Mouse (Mus musculus) stomach, embryonic 16.5 days (tissue): ENCODE results near the gene Dazap1. TPM values are rescaled to one million over a fixed set of nuclear protein-coding genes. Genes with fewer than 3 reads are reported as not detected.

Experiments used
- ATAC-seq: fragments of 200-750 bp; cut with Nextera tagmentation; 2 replicates; pipeline ENCODE4 v1.8.0; 2017; ENCODE audit warnings: moderate number of reproducible peaks, moderate TSS enrichment; ENCODE audit not compliant: insufficient read depth, low FRiP score
- H3K27ac ChIP-seq: fragments of 300-500 bp; sonication (generic); 2 replicates; pipeline ENCODE4 v1.5.1; 2014; ENCODE audit warnings: low read length
- H3K27me3 ChIP-seq: fragments of 300-500 bp; sonication (generic); 2 replicates; pipeline ENCODE4 v1.6.1; 2014; ENCODE audit warnings: low read length, control low read depth, mixed read lengths; ENCODE audit not compliant: control insufficient read depth, insufficient read depth
- H3K36me3 ChIP-seq: fragments of 300-500 bp; sonication (generic); 2 replicates; pipeline ENCODE4 v1.6.1; 2014; ENCODE audit warnings: low read length; ENCODE audit not compliant: control insufficient read depth, insufficient read depth
- H3K4me1 ChIP-seq: fragments of 300-500 bp; sonication (generic); 2 replicates; pipeline ENCODE4 v1.6.1; 2014; ENCODE audit warnings: low read length, control low read depth, mixed read lengths; ENCODE audit not compliant: control insufficient read depth, insufficient read depth
- H3K4me2 ChIP-seq: fragments of 300-500 bp; sonication (generic); 2 replicates; pipeline ENCODE4 v1.6.1; 2014; ENCODE audit warnings: low read depth, low read length, mixed read lengths
- H3K4me3 ChIP-seq: fragments of 300-500 bp; sonication (generic); replicated peaks from 2 replicates; pipeline ENCODE4 v1.5.1; 2014; ENCODE audit warnings: mild to moderate bottlenecking, low read length
- H3K9ac ChIP-seq: fragments of 300-500 bp; sonication (generic); 2 replicates; pipeline ENCODE4 v1.6.1; 2014; ENCODE audit warnings: low read length
- H3K9me3 ChIP-seq: fragments of 300-500 bp; sonication (generic); replicated peaks from 2 replicates; pipeline ENCODE4 v1.6.1; 2016; ENCODE audit warnings: low read length, control low read depth; ENCODE audit not compliant: control insufficient read depth
- WGBS: fragments of 180-500 bp; shearing (Covaris S2); extraction: QIAGEN DNeasy Blood & Tissue Kit; methylation state at CpG from one replicate; pipeline ENCODE4 v1.1.7; 2014; 5-methylcytosine and 5-hydroxymethylcytosine counted together
- polyA plus RNA-seq: library from polyadenylated mRNA; unstranded; fragments of >200 nt; fragmentation: Nextera tagmentation; extraction: Ambion mirVana; gene quantifications from 2 replicates; pipeline ENCODE4 v1.2.1, GENCODE M21; 2015

Dazap1 gene
- polyA plus RNA-seq, 1 experiment from 2014 or later: 43.9 TPM

DNA sequence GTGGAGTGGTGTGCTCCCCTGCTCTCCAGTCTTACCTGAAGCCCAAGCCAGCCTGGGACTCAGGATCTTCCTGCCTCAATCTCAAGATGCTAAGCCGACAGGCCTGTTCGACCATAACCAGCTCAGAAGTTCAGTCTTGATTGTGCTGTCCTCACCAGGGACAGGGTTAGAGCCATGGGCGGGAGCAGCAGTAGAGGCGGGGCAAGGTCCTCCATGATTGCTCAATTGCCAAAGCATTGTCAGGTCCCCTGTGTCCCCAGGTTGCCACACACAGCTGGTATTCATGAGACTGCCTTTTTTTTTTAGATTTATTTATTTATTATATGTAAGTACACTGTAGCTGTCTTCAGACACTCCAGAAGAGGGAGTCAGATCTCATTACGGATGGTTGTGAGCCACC lies 15.0 kb downstream of the Dazap1 start:
- 83% methylated on average over 5 of the region's 5 CpGs for WGBS
- H3K9me3 ChIP-seq: no peaks in the 10 kb centered on the region
- no peak overlapping the region for H3K4me3 ChIP-seq
- H3K4me2 ChIP-seq: no peak overlapping the region
- H3K4me1 ChIP-seq: peaks cover 3% of the 10 kb centered on the region
- peaks cover 23% of the 10 kb centered on the region for H3K36me3 ChIP-seq
- H3K27me3 ChIP-seq: no peaks in the 10 kb centered on the region
- no peak overlapping the region; the same call in 1 of the 2 replicates for H3K27ac ChIP-seq
- H3K9ac ChIP-seq: no peak overlapping the region
- no peak for ATAC-seq

DNA sequence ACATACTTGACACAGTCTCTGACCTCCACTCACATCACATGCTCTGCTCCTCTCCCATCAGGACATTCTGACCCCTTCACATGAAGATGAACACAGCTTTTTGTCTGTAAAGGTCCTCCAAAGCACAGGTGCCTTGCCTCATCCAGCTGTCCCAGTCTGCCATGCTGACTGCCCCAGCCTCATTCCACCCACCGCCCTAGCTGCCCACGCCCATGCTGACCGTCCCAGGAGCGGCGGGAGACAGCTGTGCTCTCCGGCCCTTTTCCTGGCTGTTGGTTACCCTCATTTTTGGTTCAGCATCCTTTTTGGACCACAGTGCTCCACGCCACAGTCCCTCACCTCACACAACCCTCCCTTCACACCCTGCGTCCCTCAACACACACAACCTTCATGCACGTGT lies 17.1 kb downstream of the Dazap1 start:
- no peak for ATAC-seq
- H3K27ac ChIP-seq: no peak overlapping the region
- no peak overlapping the region for H3K4me3 ChIP-seq
- peaks cover 29% of the 10 kb centered on the region for H3K36me3 ChIP-seq
- WGBS: 86% methylated on average over 9 of the region's 9 CpGs
- no peak overlapping the region for H3K4me2 ChIP-seq
- H3K9ac ChIP-seq: no peak overlapping the region
- H3K9me3 ChIP-seq: no peaks in the 10 kb centered on the region
- 0 out of 2 replicates have a peak, but pooled peaks cover 3% of the 10 kb centered on the region for H3K4me1 ChIP-seq
- no peaks in the 10 kb centered on the region for H3K27me3 ChIP-seq

DNA sequence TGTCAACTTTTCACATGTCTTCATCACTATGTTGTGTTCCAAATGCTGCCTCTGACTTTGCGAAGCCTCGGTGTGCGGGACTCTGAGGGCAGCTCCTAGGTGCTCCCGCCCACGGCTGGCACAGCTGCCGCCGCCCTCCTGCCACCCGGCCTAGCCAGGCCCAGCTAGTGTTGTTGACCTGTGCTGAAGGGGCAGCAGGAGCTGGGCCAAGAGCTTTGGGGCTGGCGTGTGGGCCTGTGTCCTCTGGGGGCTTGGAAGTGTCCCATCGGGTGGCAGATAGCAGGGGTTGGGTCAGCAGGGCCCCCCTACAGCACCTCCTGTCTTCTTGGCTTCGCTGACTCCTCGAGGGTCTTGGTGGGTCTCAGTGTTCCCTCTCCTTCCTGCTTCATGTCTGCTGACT lies 18.0 kb downstream of the Dazap1 start:
- peaks cover 34% of the 10 kb centered on the region for H3K36me3 ChIP-seq
- H3K27ac ChIP-seq: no peak overlapping the region
- H3K27me3 ChIP-seq: no peaks in the 10 kb centered on the region
- H3K4me3 ChIP-seq: no peak overlapping the region
- 0 out of 2 replicates have a peak, but pooled peaks cover 8% of the 10 kb centered on the region for H3K4me1 ChIP-seq
- H3K9me3 ChIP-seq: no peaks in the 10 kb centered on the region
- ATAC-seq: no peak
- 91% methylated on average over 12 of the region's 12 CpGs for WGBS
- H3K4me2 ChIP-seq: no peak overlapping the region
- no peak overlapping the region for H3K9ac ChIP-seq

DNA sequence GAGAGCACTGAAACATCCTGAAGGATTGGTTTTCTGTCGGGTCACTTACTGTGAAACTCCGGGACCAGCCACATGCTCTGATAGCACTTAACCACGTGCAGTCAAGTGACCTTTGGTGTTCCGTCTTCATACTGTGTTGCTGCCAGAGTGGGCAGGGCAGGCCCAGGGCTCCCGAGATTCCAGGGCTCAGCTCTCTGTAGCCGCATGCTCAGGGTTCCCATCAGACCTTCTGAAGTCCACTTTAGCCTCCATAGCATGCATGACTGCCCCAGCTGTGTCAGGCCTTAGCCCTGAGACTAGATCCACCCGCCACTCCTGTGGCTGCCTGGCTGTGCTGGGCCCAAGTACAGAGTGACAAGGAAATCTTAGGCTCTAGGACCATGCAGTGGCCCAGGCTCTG lies 20.0 kb downstream of the Dazap1 start:
- Histone ChIP-seq H3K27me3 (no peaks in the 10 kb centered on the region), H3K4me3 (no peak overlapping the region), H3K9me3 (no peaks in the 10 kb centered on the region), H3K36me3 (peaks cover 29% of the 10 kb centered on the region), H3K9ac (no peak overlapping the region), H3K27ac (peak overlapping the region; percentile 76), H3K4me2 (no peak overlapping the region), H3K4me1 (0 out of 2 replicates have a peak, but pooled peaks cover 8% of the 10 kb centered on the region)
- ATAC-seq: no peak
- 62% methylated on average over 7 of the region's 7 CpGs for WGBS

DNA sequence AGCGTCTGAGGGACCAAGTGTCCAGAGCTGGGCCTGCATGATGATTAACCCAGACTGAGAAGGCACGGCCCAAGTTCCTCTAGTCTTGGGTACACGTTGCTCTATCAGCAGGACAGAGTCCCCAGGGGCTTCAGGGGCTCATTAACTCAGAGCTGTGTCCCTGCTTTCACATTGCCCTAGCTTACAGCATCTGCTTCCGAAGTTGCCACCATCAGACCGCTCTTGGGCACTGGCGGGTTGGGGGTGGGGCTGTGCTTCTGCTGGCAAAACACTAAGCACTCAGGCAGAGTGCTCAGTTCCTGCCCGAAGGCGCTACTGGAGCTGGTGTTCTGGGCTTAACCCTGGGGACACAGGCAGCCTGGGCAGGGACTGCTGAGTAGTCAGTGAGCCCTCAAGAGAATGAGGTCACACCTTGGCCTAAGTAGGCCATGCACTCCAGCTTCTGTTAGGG lies 20.7 kb downstream of the Dazap1 start:
- Histone ChIP-seq H3K27ac (peak overlapping the region; percentile 76), H3K36me3 (peaks cover 29% of the 10 kb centered on the region), H3K9me3 (no peaks in the 10 kb centered on the region), H3K4me3 (no peak overlapping the region), H3K27me3 (no peaks in the 10 kb centered on the region), H3K9ac (no peak overlapping the region), H3K4me2 (no peak overlapping the region), H3K4me1 (0 out of 2 replicates have a peak, but pooled peaks cover 8% of the 10 kb centered on the region)
- 70% methylated on average over 8 of the region's 8 CpGs for WGBS
- ATAC-seq: no peak

DNA sequence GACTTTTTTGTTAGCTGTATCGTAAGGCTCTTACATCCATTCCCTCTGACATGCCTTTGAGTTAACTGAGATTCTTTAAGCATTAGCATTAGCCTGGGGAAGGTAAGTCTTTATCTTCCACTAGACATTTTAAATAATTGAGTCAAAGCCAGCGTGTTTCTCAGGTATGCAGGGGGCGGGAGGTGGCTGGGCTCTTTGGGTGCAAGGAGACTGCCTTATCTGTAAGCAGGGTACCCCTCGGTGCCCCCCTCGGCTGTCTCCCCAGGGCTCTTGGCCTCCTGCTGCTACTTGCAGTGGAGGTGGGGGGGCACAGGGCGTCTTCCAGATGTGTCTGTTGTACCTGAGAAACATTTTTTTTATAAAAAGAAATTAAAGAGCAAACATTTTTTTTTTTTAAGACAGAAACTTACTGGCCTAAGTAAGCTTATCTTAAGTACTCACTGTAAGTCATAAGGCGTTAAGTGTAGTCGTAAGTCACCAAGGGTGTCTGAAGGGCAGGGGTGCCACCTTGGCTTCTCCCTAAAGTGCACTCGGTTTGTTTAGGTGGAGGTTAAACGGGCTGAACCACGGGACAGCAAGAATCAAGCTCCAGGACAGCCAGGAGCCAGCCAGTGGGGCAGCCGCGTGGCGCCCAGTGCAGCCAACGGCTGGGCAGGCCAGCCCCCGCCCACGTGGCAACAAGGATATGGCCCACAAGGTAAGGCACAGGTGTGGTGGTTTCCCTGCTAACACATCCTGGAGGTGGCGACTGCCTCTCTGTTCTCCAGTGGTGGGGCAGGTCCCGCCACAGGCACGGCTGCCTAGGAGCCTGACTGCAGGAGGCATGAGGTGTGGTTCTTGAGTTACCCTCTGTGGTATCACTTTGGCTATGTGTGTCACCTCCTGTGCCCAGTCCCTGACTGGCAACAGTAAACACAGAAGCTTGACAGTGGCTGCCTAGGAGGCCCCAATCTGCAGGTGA lies 21.5 kb downstream of the Dazap1 start:
- Histone ChIP-seq H3K27ac (peak overlapping the region; percentile 76), H3K4me3 (no peak overlapping the region), H3K9me3 (no peaks in the 10 kb centered on the region), H3K4me1 (0 out of 2 replicates have a peak, but pooled peaks cover 8% of the 10 kb centered on the region), H3K27me3 (no peaks in the 10 kb centered on the region), H3K9ac (no peak overlapping the region), H3K4me2 (no peak overlapping the region), H3K36me3 (peaks cover 26% of the 10 kb centered on the region)
- 70% methylated on average over 20 of the region's 20 CpGs for WGBS
- ATAC-seq: peak; percentile 79

DNA sequence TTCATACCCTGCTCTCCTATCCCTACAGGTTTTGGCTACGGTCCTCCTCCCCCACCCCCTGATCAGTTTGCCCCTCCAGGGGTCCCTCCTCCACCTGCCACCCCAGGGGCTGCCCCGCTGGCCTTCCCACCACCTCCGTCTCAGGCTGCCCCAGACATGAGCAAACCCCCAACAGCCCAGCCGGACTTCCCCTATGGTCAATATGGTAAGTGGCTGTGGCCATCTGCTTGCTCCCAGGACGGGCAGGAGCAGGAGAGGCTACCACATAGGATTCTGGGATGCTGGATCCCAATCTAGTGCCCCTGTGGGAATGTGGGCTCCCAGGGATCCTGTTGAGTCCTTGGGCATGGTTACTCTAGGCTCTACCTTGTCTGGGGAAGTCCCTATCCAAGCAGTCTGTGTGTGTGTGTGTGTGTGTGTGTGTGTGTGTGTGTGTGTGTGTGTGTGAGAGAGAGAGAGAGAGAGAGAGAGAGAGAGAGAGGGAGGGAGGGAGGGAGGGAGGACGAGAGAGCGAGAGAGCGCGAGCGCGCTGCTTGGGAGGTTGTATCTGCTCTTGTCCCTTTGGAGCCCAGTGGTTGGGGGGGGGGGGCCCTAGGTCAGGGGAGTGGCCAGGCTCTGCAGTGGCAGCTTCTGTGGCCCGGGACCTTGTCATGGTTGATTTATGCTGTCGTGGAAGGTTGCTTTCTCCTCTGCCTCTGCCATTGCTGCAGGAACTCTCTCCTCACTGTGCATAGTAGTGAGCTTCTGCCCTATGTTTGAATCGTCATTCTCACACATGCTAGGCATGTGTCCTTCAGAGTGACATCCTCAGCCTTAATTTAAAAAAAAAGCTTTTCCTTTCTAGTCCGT lies 24.2 kb downstream of the Dazap1 start:
- no peak overlapping the region for H3K4me2 ChIP-seq
- H3K9ac ChIP-seq: no peak overlapping the region
- ATAC-seq: no peak
- no peak overlapping the region for H3K4me3 ChIP-seq
- no peaks in the 10 kb centered on the region for H3K27me3 ChIP-seq
- H3K9me3 ChIP-seq: no peaks in the 10 kb centered on the region
- 0 out of 2 replicates have a peak, but pooled peaks cover 8% of the 10 kb centered on the region for H3K4me1 ChIP-seq
- peaks cover 19% of the 10 kb centered on the region for H3K36me3 ChIP-seq
- 71% methylated on average over 15 of the region's 15 CpGs for WGBS
- H3K27ac ChIP-seq: no peak overlapping the region

DNA sequence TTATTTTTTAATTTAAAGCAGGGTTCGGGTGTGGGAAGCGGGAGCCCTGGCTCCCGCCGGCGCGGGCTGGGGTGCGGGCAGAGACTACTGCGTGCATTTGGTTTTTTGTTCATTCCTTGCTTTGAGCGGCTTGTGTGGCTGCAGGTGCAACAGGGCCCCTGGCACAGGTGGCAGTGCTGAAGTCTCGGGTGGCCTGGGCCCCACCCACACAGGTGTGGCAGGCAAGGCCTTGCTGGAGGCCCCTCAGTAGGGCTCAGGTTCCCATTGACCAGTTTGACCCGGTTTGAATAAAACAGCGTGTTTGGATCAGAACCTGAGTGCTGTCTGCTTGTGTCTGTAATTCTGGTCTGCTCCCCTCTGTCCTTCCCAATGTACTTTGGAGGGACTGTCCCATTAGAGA lies 26.8 kb downstream of the Dazap1 start:
- H3K4me1 ChIP-seq: peaks cover 8% of the 10 kb centered on the region; the same call in 1 of the 2 replicates
- no peak overlapping the region for H3K4me3 ChIP-seq
- no peaks in the 10 kb centered on the region for H3K27me3 ChIP-seq
- 87% methylated on average over 12 of the region's 12 CpGs for WGBS
- H3K9me3 ChIP-seq: no peaks in the 10 kb centered on the region
- peaks cover 12% of the 10 kb centered on the region for H3K36me3 ChIP-seq
- 0 out of 2 replicates have a peak overlapping the region, but pooled peaks have one; percentile 19 for H3K27ac ChIP-seq
- no peak overlapping the region; the same call in 1 of the 2 replicates for H3K9ac ChIP-seq
- ATAC-seq: no peak
- no peak overlapping the region for H3K4me2 ChIP-seq
